Mouse (Mus musculus) stomach, embryonic 16.5 days (tissue): ENCODE measurements around the gene Narf. TPM values are rescaled to one million over a fixed set of nuclear protein-coding genes. Genes with fewer than 3 reads are reported as not detected.

ENCODE experiments used
- ATAC-seq: fragments of 200-750 bp; cut with Nextera tagmentation; 2 replicates; pipeline ENCODE4 v1.8.0; 2017; ENCODE audit warnings: moderate number of reproducible peaks, moderate TSS enrichment; ENCODE audit not compliant: insufficient read depth, low FRiP score
- H3K27ac ChIP-seq: fragments of 300-500 bp; sonication (generic); 2 replicates; pipeline ENCODE4 v1.5.1; 2014; ENCODE audit warnings: low read length
- H3K27me3 ChIP-seq: fragments of 300-500 bp; sonication (generic); 2 replicates; pipeline ENCODE4 v1.6.1; 2014; ENCODE audit warnings: low read length, control low read depth, mixed read lengths; ENCODE audit not compliant: control insufficient read depth, insufficient read depth
- H3K36me3 ChIP-seq: fragments of 300-500 bp; sonication (generic); 2 replicates; pipeline ENCODE4 v1.6.1; 2014; ENCODE audit warnings: low read length; ENCODE audit not compliant: control insufficient read depth, insufficient read depth
- H3K4me1 ChIP-seq: fragments of 300-500 bp; sonication (generic); 2 replicates; pipeline ENCODE4 v1.6.1; 2014; ENCODE audit warnings: low read length, control low read depth, mixed read lengths; ENCODE audit not compliant: control insufficient read depth, insufficient read depth
- H3K4me2 ChIP-seq: fragments of 300-500 bp; sonication (generic); 2 replicates; pipeline ENCODE4 v1.6.1; 2014; ENCODE audit warnings: low read depth, low read length, mixed read lengths
- H3K4me3 ChIP-seq: fragments of 300-500 bp; sonication (generic); replicated peaks from 2 replicates; pipeline ENCODE4 v1.5.1; 2014; ENCODE audit warnings: mild to moderate bottlenecking, low read length
- H3K9ac ChIP-seq: fragments of 300-500 bp; sonication (generic); 2 replicates; pipeline ENCODE4 v1.6.1; 2014; ENCODE audit warnings: low read length
- H3K9me3 ChIP-seq: fragments of 300-500 bp; sonication (generic); replicated peaks from 2 replicates; pipeline ENCODE4 v1.6.1; 2016; ENCODE audit warnings: low read length, control low read depth; ENCODE audit not compliant: control insufficient read depth
- WGBS: fragments of 180-500 bp; shearing (Covaris S2); extraction: QIAGEN DNeasy Blood & Tissue Kit; methylation state at CpG from one replicate; pipeline ENCODE4 v1.1.7; 2014; 5-methylcytosine and 5-hydroxymethylcytosine counted together
- polyA plus RNA-seq: library from polyadenylated mRNA; unstranded; fragments of >200 nt; fragmentation: Nextera tagmentation; extraction: Ambion mirVana; gene quantifications from 2 replicates; pipeline ENCODE4 v1.2.1, GENCODE M21; 2015

The Narf gene
- polyA plus RNA-seq = 52.8 and 65.6 TPM in 2 replicates

GRCm38 (mm10) chr11:121236564-121237344 is at the start of gene Narf:
TSS of gene Narf (plus strand) at chr11:121237253.
- Histone ChIP-seq H3K4me3 (peak within 1 kb of the TSS; percentile 90), H3K9me3 (no peaks in the 10 kb centered on the region), H3K27me3 (no peaks in the 10 kb centered on the region), H3K4me2 (peak within 1 kb of the TSS; percentile 65), H3K4me1 (peaks cover 23% of the 10 kb centered on the region), H3K9ac (peak within 1 kb of the TSS; percentile 88), H3K36me3 (no peaks in the 10 kb centered on the region), H3K27ac (peak within 1 kb of the TSS; percentile 99)
- ATAC-seq = peak; percentile 99
- under 1% methylated on average over 50 of the region's 50 CpGs for WGBS

GRCm38 (mm10) chr11:121189681-121190080 is 47.4 kb upstream of the Narf start:
- H3K4me3 ChIP-seq = no peak overlapping the region
- no peaks in the 10 kb centered on the region for H3K27me3 ChIP-seq
- no peak for ATAC-seq

GRCm38 (mm10) chr11:121192742-121193141 is 44.3 kb upstream of the Narf start:
- Histone ChIP-seq H3K9ac (no peak overlapping the region), H3K36me3 (no peaks in the 10 kb centered on the region), H3K4me2 (no peak overlapping the region), H3K27ac (no peak overlapping the region), H3K9me3 (no peaks in the 10 kb centered on the region), H3K4me3 (no peak overlapping the region), H3K4me1 (no peaks in the 10 kb centered on the region), H3K27me3 (no peaks in the 10 kb centered on the region)
- 68% methylated on average over 2 of the region's 2 CpGs for whole genome bisulfite sequencing
- no peak for ATAC-seq

More at GRCm38 (mm10) chr11:121189681-121190080, 47.4 kb upstream of the Narf start:
- no peaks in the 10 kb centered on the region for H3K9me3 ChIP-seq
- no peak overlapping the region for H3K9ac ChIP-seq
- H3K4me1 ChIP-seq = no peaks in the 10 kb centered on the region
- H3K36me3 ChIP-seq = no peaks in the 10 kb centered on the region
- WGBS = 82% methylated on average over 3 of the region's 3 CpGs
- no peak overlapping the region for H3K27ac ChIP-seq
- no peak overlapping the region for H3K4me2 ChIP-seq

- no peak for ATAC-seq
- no peak overlapping the region for H3K9ac ChIP-seq
- 77% methylated on average over 3 of the region's 3 CpGs for WGBS
Measured at GRCm38 (mm10) chr11:121193415-121193814, 43.6 kb upstream of the Narf start.

GRCm38 (mm10) chr11:121198622-121199021 is 38.4 kb upstream of the Narf start:
- Histone ChIP-seq H3K9me3 (no peaks in the 10 kb centered on the region), H3K4me3 (no peak overlapping the region), H3K36me3 (no peaks in the 10 kb centered on the region), H3K4me1 (peaks cover 1% of the 10 kb centered on the region; the same call in 1 of the 2 replicates), H3K4me2 (no peak overlapping the region), H3K27me3 (no peaks in the 10 kb centered on the region), H3K9ac (no peak overlapping the region), H3K27ac (no peak overlapping the region)
- 19% methylated on average over 2 of the region's 2 CpGs for WGBS
- ATAC-seq = no peak

More at GRCm38 (mm10) chr11:121193415-121193814, 43.6 kb upstream of the Narf start:
- Histone ChIP-seq H3K27ac (no peak overlapping the region), H3K27me3 (no peaks in the 10 kb centered on the region), H3K9me3 (no peaks in the 10 kb centered on the region), H3K36me3 (no peaks in the 10 kb centered on the region), H3K4me1 (no peaks in the 10 kb centered on the region), H3K4me3 (no peak overlapping the region), H3K4me2 (no peak overlapping the region)

- ATAC-seq = no peak
- Histone ChIP-seq H3K4me3 (no peak overlapping the region), H3K4me1 (peaks cover 4% of the 10 kb centered on the region; the same call in 1 of the 2 replicates)
Measured at GRCm38 (mm10) chr11:121199851-121200250, 37.2 kb upstream of the Narf start.

GRCm38 (mm10) chr11:121200781-121201180 is 36.3 kb upstream of the Narf start:
- H3K9ac ChIP-seq = no peak overlapping the region
- H3K27me3 ChIP-seq = no peaks in the 10 kb centered on the region
- H3K4me1 ChIP-seq = peaks cover 8% of the 10 kb centered on the region
- no peak overlapping the region for H3K4me2 ChIP-seq
- ATAC-seq = no peak
- H3K9me3 ChIP-seq = no peaks in the 10 kb centered on the region
- no peaks in the 10 kb centered on the region for H3K36me3 ChIP-seq
- 88% methylated on average over 6 of the region's 6 CpGs for WGBS
- no peak overlapping the region for H3K4me3 ChIP-seq
- no peak overlapping the region for H3K27ac ChIP-seq

More at GRCm38 (mm10) chr11:121199851-121200250, 37.2 kb upstream of the Narf start:
- H3K36me3 ChIP-seq = no peaks in the 10 kb centered on the region
- H3K4me2 ChIP-seq = no peak overlapping the region
- 77% methylated on average over 4 of the region's 4 CpGs for WGBS
- H3K27ac ChIP-seq = no peak overlapping the region
- no peaks in the 10 kb centered on the region for H3K9me3 ChIP-seq
- no peaks in the 10 kb centered on the region for H3K27me3 ChIP-seq
- H3K9ac ChIP-seq = no peak overlapping the region

- no peaks in the 10 kb centered on the region for H3K9me3 ChIP-seq
- WGBS = 42% methylated on average over 11 of the region's 11 CpGs
- no peaks in the 10 kb centered on the region for H3K27me3 ChIP-seq
- H3K27ac ChIP-seq = no peak overlapping the region
- no peak overlapping the region for H3K4me2 ChIP-seq
- ATAC-seq = no peak
- peaks cover 8% of the 10 kb centered on the region for H3K4me1 ChIP-seq
- no peak overlapping the region for H3K4me3 ChIP-seq
- H3K36me3 ChIP-seq = no peaks in the 10 kb centered on the region
- H3K9ac ChIP-seq = no peak overlapping the region; the same call in 1 of the 2 replicates
Measured at GRCm38 (mm10) chr11:121201436-121202198, 35.4 kb upstream of the Narf start.

GRCm38 (mm10) chr11:121203859-121204160 is 33.2 kb upstream of the Narf start:
- no peak for ATAC-seq
- Histone ChIP-seq H3K4me1 (peaks cover 8% of the 10 kb centered on the region), H3K4me2 (peak overlapping the region; percentile 79), H3K9me3 (no peaks in the 10 kb centered on the region), H3K36me3 (peaks cover 3% of the 10 kb centered on the region; the same call in 1 of the 2 replicates), H3K27me3 (no peaks in the 10 kb centered on the region), H3K27ac (peak overlapping the region; percentile 27; the same call in 1 of the 2 replicates), H3K9ac (peak overlapping the region; percentile 1; the same call in 1 of the 2 replicates), H3K4me3 (peak overlapping the region; percentile 90)
- WGBS = under 1% methylated on average over 5 of the region's 5 CpGs
